Comparison of ENCODE assay signal across 8 mouse cellular contexts in the genomic region with DNA sequence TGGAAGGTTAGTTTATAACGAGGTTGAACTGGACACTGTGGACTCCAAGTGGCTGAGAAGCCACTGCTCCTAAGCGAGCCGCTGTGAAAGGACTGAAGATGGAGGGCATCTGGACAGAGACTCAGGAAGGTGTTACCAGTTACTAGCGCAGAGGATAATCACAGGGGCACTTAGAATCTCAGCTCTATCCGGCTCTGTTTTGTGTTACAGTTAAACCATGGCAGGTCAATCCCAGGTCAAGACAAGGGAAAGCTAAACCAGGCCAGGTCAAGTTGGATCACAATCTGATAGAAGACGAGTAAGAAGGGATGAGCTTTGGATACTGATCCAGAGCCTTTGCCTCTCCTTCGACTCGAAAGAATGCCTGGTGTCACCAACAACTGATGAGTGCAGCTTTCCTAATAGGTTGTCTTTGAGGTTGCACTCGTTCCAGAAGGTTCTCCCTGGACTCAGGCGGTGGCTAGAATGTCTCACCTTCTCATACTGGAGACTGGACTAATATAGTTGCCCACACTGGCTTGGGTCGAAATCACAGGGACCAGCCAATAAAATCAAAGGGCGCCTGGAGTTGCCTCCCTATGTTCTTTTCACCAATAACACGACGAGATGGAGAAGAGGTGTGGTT. TPM values are rescaled to one million over a fixed set of nuclear protein-coding genes. Genes with fewer than 3 reads are reported as not detected.
DNase-seq lines count a peak whose midpoint lies in the region; ATAC-seq and TF ChIP-seq lines count a peak whose summit lies in the region.

No protein-coding gene starts in this region.

- 7% methylated on average over 14 of the region's 14 CpGs for WGBS in heart, adult 2 months
- WGBS in thymus, adult 2 months: 13% methylated on average over 14 of the region's 14 CpGs
- WGBS in liver, embryonic 12.5 days (ENCODE audit: insufficient replicate concordance): 8% methylated on average over 14 of the region's 14 CpGs
- WGBS in stomach, postnatal 0 days: 7% methylated on average over 14 of the region's 14 CpGs

- H3K27ac ChIP-seq in heart, adult 2 months: peak overlapping the region; percentile 71
- no peak overlapping the region for H3K27ac ChIP-seq in thymus, adult 2 months (ENCODE audit: control insufficient read depth, insufficient read depth, low read length)
- H3K27ac ChIP-seq in liver, embryonic 12.5 days: no peak overlapping the region
- H3K27ac ChIP-seq in stomach, postnatal 0 days (replicated peaks): no peak overlapping the region

- H3K9ac ChIP-seq in heart, adult 2 months (ENCODE audit: low read depth, low read length): peak overlapping the region; percentile 41; the same call in 1 of the 2 replicates
- no peak overlapping the region for H3K9ac ChIP-seq in liver, embryonic 12.5 days
- H3K9ac ChIP-seq in stomach, postnatal 0 days (ENCODE audit: low read length): no peak overlapping the region

- peak; percentile 66 for TF ChIP-seq POLR2A in heart, adult 2 months (IDR thresholded peaks at IDR 0.05; ENCODE audit: insufficient read depth, low read depth, low read length)
- no peak for TF ChIP-seq POLR2A in thymus, adult 2 months (IDR thresholded peaks at IDR 0.05; ENCODE audit: control insufficient read depth, extremely low read depth, insufficient read depth, low read length, poor library complexity)

- DNase-seq in heart, adult 2 months: no peak
- no peak for DNase-seq in heart, postnatal 4 days
- DNase-seq in thymus, adult 2 months: no peak
- DNase-seq in thymus, postnatal 4 days: no peak
- no peak for DNase-seq in stomach, postnatal 0 days (ENCODE audit: low spot score)
- DNase-seq in ovary, postnatal 14 days (ENCODE audit: low spot score): no peak
- no peak for DNase-seq in cerebellum, adult 18-20 months

- H3K9me3 ChIP-seq in liver, embryonic 12.5 days (replicated peaks): no peaks in the 10 kb centered on the region
- no peaks in the 10 kb centered on the region for H3K9me3 ChIP-seq in stomach, postnatal 0 days (ENCODE audit: control insufficient read depth, low read length)

- peaks cover 7% of the 10 kb centered on the region for H3K4me1 ChIP-seq in heart, adult 2 months (ENCODE audit: control insufficient read depth, insufficient read depth, low read length)
- H3K4me1 ChIP-seq in thymus, adult 2 months (replicated peaks; ENCODE audit: control insufficient read depth, insufficient read depth, low read length): peaks cover 23% of the 10 kb centered on the region
- H3K4me1 ChIP-seq in liver, embryonic 12.5 days: peaks cover 15% of the 10 kb centered on the region
- H3K4me1 ChIP-seq in stomach, postnatal 0 days (replicated peaks; ENCODE audit: control insufficient read depth, insufficient read depth): no peaks in the 10 kb centered on the region

- H3K4me2 ChIP-seq in liver, embryonic 12.5 days: peak overlapping the region; percentile 91
- H3K4me2 ChIP-seq in stomach, postnatal 0 days (replicated peaks; ENCODE audit: low read depth): peak overlapping the region; percentile 85

- TF ChIP-seq EP300 in heart, adult 2 months (IDR thresholded peaks at IDR 0.05; ENCODE audit: insufficient read depth, low read depth, low read length): no peak
- TF ChIP-seq EP300 in stomach, postnatal 0 days (optimal IDR thresholded peaks at IDR 0.05): no peak

- TF ChIP-seq CTCF in heart, adult 2 months (IDR thresholded peaks at IDR 0.05): no peak
- TF ChIP-seq CTCF in thymus, adult 2 months (IDR thresholded peaks at IDR 0.05; ENCODE audit: borderline replicate concordance, control insufficient read depth, extremely low read depth, insufficient read depth, low read length, poor library complexity): no peak
- no peak for TF ChIP-seq CTCF in stomach, postnatal 0 days (IDR thresholded peaks at IDR 0.05; ENCODE audit: low read depth)

- H3K79me2 ChIP-seq in heart, adult 2 months (replicated peaks; ENCODE audit: control insufficient read depth, insufficient read depth, low read length): no peaks in the 10 kb centered on the region

- ATAC-seq in liver, embryonic 12.5 days: no peak
- ATAC-seq in stomach, postnatal 0 days (ENCODE audit: low FRiP score, low TSS enrichment): no peak

- no peaks in the 10 kb centered on the region for H3K27me3 ChIP-seq in heart, adult 2 months (ENCODE audit: control insufficient read depth, insufficient read depth, low read length)
- H3K27me3 ChIP-seq in thymus, adult 2 months (ENCODE audit: control insufficient read depth, insufficient read depth, low read length): no peaks in the 10 kb centered on the region
- peaks cover 81% of the 10 kb centered on the region for H3K27me3 ChIP-seq in liver, embryonic 12.5 days (replicated peaks)
- H3K27me3 ChIP-seq in stomach, postnatal 0 days (ENCODE audit: control insufficient read depth, insufficient read depth, low read length): no peaks in the 10 kb centered on the region

- peak overlapping the region; percentile 55 for H3K4me3 ChIP-seq in heart, adult 2 months
- H3K4me3 ChIP-seq in thymus, adult 2 months (ENCODE audit: control insufficient read depth, insufficient read depth, low read length): peak overlapping the region; percentile 84
- H3K4me3 ChIP-seq in liver, embryonic 12.5 days: peak overlapping the region; percentile 64
- H3K4me3 ChIP-seq in stomach, postnatal 0 days (ENCODE audit: low read depth, low read length): peak overlapping the region; percentile 72; the same call in 1 of the 2 replicates

- H3K36me3 ChIP-seq in heart, adult 2 months (ENCODE audit: control insufficient read depth, insufficient read depth, low read length): no peaks in the 10 kb centered on the region
- H3K36me3 ChIP-seq in thymus, adult 2 months (ENCODE audit: control insufficient read depth, insufficient read depth, low read length): no peaks in the 10 kb centered on the region
- no peaks in the 10 kb centered on the region for H3K36me3 ChIP-seq in liver, embryonic 12.5 days
- no peaks in the 10 kb centered on the region for H3K36me3 ChIP-seq in stomach, postnatal 0 days (ENCODE audit: control insufficient read depth, insufficient read depth, low read length)

- intact Hi-C loops in heart, adult 2 months (cut with DNase I): no loop called here

RNA-seq across cellular contexts. Expression of gene Dnajb5, which starts 0.5 kb away (rescaled TPM):
- total RNA-seq in heart, adult 2 months (2021): 100 to 1,000 TPM in 1 of 2 experiments, 10 to 100 TPM in 1; 88.5 to 103 TPM
- 45.6 and 51.1 TPM in 2 replicates for polyA plus RNA-seq in heart, adult 2 months (2012; rRNA removed)
- total RNA-seq in heart, postnatal 4 days (2021): 10 to 100 TPM; 82.4 to 91.9 TPM
- polyA plus RNA-seq in thymus, adult 2 months (2012; rRNA removed): 9.1 and 12.6 TPM in 2 replicates
- 0.94 and 1.2 TPM in 2 replicates for polyA plus RNA-seq in liver, embryonic 12.5 days (2016; fragmentation: Nextera tagmentation; extraction: Ambion mirVana)
- 9.0 and 9.4 TPM in 2 replicates for polyA plus RNA-seq in stomach, postnatal 0 days (2015; fragmentation: Nextera tagmentation; extraction: Ambion mirVana)

RNA-seq across cellular contexts. Expression of gene 1700022I11Rik, which starts 20.2 kb away (rescaled TPM):
- total RNA-seq in heart, adult 2 months (2021): not detected
- not detected in 2 replicates for polyA plus RNA-seq in heart, adult 2 months (2012; rRNA removed)
- not detected for total RNA-seq in heart, postnatal 4 days (2021)
- polyA plus RNA-seq in thymus, adult 2 months (2012; rRNA removed): not detected in 2 replicates
- polyA plus RNA-seq in liver, embryonic 12.5 days (2016; fragmentation: Nextera tagmentation; extraction: Ambion mirVana): 0.20 and 0.47 TPM in 2 replicates
- polyA plus RNA-seq in stomach, postnatal 0 days (2015; fragmentation: Nextera tagmentation; extraction: Ambion mirVana): 0.41 and 0.46 TPM in 2 replicates

RNA-seq across cellular contexts. Expression of gene Phf24, which starts 32.7 kb away (rescaled TPM):
- total RNA-seq in heart, adult 2 months (2021): 1 to 10 TPM; 5.0 to 5.8 TPM
- 4.8 and 7.8 TPM in 2 replicates for polyA plus RNA-seq in heart, adult 2 months (2012; rRNA removed)
- total RNA-seq in heart, postnatal 4 days (2021): 10 to 100 TPM; 15.2 to 23.1 TPM
- polyA plus RNA-seq in thymus, adult 2 months (2012; rRNA removed): 1.5 and 2.3 TPM in 2 replicates
- polyA plus RNA-seq in liver, embryonic 12.5 days (2016; fragmentation: Nextera tagmentation; extraction: Ambion mirVana): 0.18 and 0.26 TPM in 2 replicates
- 6.1 and 6.5 TPM in 2 replicates for polyA plus RNA-seq in stomach, postnatal 0 days (2015; fragmentation: Nextera tagmentation; extraction: Ambion mirVana)

RNA-seq across cellular contexts. Expression of gene Vcp, which starts 51.1 kb away (rescaled TPM):
- 100 to 1,000 TPM; 238 to 254 TPM for total RNA-seq in heart, adult 2 months (2021)
- polyA plus RNA-seq in heart, adult 2 months (2012; rRNA removed): 127 and 204 TPM in 2 replicates
- 100 to 1,000 TPM; 291 to 295 TPM for total RNA-seq in heart, postnatal 4 days (2021)
- 126 and 169 TPM in 2 replicates for polyA plus RNA-seq in thymus, adult 2 months (2012; rRNA removed)
- 354 and 366 TPM in 2 replicates for polyA plus RNA-seq in liver, embryonic 12.5 days (2016; fragmentation: Nextera tagmentation; extraction: Ambion mirVana)
- polyA plus RNA-seq in stomach, postnatal 0 days (2015; fragmentation: Nextera tagmentation; extraction: Ambion mirVana): 280 and 282 TPM in 2 replicates
